Mouse (Mus musculus) kidney, embryonic 15.5 days (tissue): ENCODE results near the gene Prdx5. TPM values are rescaled to one million over a fixed set of nuclear protein-coding genes. Genes with fewer than 3 reads are reported as not detected.
"Not testable (repeated sequence)": the region's sequence is repeated elsewhere in the genome, so short reads cannot be mapped to it uniquely, and the experiment has no call there.

Source experiments
- ATAC-seq: fragments of 200-750 bp; cut with Nextera tagmentation; replicated peaks from 2 replicates; pipeline ENCODE4 v1.8.0; 2017; ENCODE audit warnings: moderate TSS enrichment; ENCODE audit not compliant: low FRiP score
- H3K27ac ChIP-seq: fragments of 300-500 bp; sonication (generic); 2 replicates; pipeline ENCODE4 v1.5.1; 2015; ENCODE audit warnings: mild to moderate bottlenecking, inconsistent platforms
- H3K27me3 ChIP-seq: fragments of 300-500 bp; sonication (generic); 2 replicates; pipeline ENCODE4 v1.6.1; 2015; ENCODE audit warnings: inconsistent platforms
- H3K36me3 ChIP-seq: fragments of 300-500 bp; sonication (generic); 2 replicates; pipeline ENCODE4 v1.6.1; 2015; ENCODE audit warnings: inconsistent platforms
- H3K4me1 ChIP-seq: fragments of 300-500 bp; sonication (generic); 2 replicates; pipeline ENCODE4 v1.6.1; 2015; ENCODE audit warnings: inconsistent platforms
- H3K4me2 ChIP-seq: fragments of 300-500 bp; sonication (generic); 2 replicates; pipeline ENCODE4 v1.6.1; 2015; ENCODE audit warnings: moderate library complexity, mild to moderate bottlenecking, inconsistent platforms
- H3K4me3 ChIP-seq: fragments of 300-500 bp; sonication (generic); replicated peaks from 2 replicates; pipeline ENCODE4 v1.5.1; 2015; ENCODE audit warnings: mild to moderate bottlenecking, inconsistent platforms
- H3K9ac ChIP-seq: fragments of 300-500 bp; sonication (generic); 2 replicates; pipeline ENCODE4 v1.6.1; 2015; ENCODE audit warnings: mild to moderate bottlenecking, inconsistent platforms
- H3K9me3 ChIP-seq: fragments of 300-500 bp; sonication (generic); replicated peaks from 2 replicates; pipeline ENCODE4 v1.6.1; 2016; ENCODE audit warnings: inconsistent platforms
- WGBS: fragments of 180-500 bp; shearing (Covaris S2); methylation state at CpG from one replicate; pipeline ENCODE4 v1.1.7; 2015; ENCODE audit warnings: mixed read lengths; 5-methylcytosine and 5-hydroxymethylcytosine counted together
- polyA plus RNA-seq: library from polyadenylated mRNA; unstranded; fragments of >200 nt; fragmentation: Nextera tagmentation; extraction: Ambion mirVana; gene quantifications from 2 replicates; pipeline ENCODE4 v1.2.1, GENCODE M21; 2015

The Prdx5 gene
- polyA plus RNA-seq, 1 experiment from 2014 or later: 268 TPM

DNA sequence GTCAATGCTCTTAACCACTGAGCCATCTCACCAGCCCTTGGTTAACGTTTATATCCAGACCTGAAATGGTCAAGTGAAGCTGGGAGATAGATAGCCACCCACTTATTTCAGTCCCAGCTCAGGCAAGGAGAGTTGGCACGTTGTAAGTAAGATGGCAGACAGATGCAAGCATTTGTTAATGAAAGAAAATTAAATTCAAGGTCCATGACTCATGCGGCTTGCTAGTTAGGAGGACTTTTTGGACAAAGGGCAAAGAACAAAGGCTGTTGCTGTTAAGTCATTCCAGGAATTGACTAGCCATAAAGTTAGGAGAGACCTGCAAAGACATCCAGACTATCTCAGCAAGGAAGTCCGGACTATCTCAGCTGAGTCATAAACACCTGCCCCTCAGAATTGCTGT, 10.3 kb downstream of the Prdx5 start:
- 83% methylated on average over 4 of the region's 4 CpGs for whole genome bisulfite sequencing
- ATAC-seq: no peak
- H3K36me3 ChIP-seq: peaks cover 7% of the 10 kb centered on the region
- H3K27me3 ChIP-seq: no peaks in the 10 kb centered on the region
- peaks cover 13% of the 10 kb centered on the region; the same call in 1 of the 2 replicates for H3K9me3 ChIP-seq
- no peak overlapping the region for H3K9ac ChIP-seq
- no peak overlapping the region for H3K27ac ChIP-seq
- no peak overlapping the region for H3K4me2 ChIP-seq
- no peak overlapping the region for H3K4me3 ChIP-seq
- H3K4me1 ChIP-seq: no peaks in the 10 kb centered on the region

DNA sequence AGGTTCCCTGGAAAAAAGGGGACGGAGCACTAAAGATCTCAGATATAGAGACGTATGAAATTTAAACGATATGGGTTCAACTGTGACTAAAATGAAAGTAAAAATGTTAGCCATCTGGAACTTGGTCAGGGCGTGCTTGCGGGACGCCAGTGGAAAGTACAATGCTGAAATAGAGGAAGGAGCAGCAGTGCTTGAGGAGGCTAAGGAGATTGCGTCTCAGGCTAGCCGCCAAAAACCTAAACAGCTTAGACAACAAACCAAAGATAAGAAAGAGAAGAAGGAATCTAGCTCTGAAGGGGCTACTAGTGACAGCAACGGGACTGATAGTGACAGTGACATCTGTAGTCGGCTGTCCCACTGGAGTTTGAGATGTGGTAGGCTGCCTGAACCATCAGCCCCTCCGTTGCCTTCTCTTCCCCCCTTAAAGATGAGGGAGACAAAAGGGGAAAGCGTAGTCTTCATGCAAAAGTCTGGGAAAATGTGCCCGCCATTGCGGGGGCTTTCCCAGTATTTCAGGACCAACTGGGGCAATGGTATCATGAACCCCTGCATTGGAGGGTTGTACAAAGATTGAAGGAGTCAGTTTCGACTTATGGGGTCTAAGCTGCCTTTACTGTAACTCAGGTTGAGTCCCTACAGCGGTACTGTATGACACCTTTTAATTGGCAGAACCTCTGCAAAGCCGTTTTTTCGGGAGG, 14.1 kb downstream of the Prdx5 start:
- H3K36me3 ChIP-seq, H3K4me1 ChIP-seq, H3K4me2 ChIP-seq, H3K27me3 ChIP-seq, ATAC-seq, H3K9ac ChIP-seq, H3K4me3 ChIP-seq, H3K27ac ChIP-seq: not testable (repeated sequence)
- 91% methylated on average over 18 of the region's 18 CpGs for WGBS
- H3K9me3 ChIP-seq: peaks cover 13% of the 10 kb centered on the region; the same call in 1 of the 2 replicates

DNA sequence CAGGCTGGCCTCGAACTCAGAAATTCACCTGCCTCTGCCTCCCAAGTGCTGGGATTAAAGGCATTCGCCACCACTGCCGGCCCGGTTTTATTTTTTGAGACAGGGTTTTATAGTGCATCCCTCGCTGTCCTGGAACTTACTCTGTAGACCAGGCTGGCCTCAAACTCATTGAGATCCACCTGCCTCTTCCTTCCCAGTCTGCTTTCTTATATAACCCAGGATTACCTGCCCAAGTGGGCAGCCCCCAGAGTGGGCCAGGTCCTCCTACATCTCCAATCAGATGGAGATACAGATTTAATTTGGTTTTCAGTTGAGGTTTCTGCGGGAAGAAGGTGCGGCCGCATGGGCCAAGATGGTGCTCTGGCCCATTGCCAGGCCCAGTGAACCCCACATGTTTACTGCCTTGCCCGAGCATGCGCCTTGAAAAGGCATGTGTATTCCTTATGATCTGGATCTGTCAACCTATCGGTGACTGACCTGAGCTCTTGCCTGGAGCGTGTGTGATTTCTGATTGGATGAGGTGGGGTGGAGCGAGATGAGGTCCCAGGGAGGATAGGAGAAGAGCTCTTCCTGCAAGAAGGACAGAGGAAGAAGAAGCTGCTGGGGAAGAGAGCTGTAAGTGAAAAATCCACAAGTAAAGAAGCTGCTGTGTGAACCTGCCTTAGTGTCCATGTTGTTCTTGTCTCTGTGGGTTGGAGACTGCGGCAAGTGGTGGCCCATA, 16.0 kb downstream of the Prdx5 start:
- Histone ChIP-seq H3K9ac (no peak overlapping the region), H3K4me1 (0 out of 2 replicates have a peak, but pooled peaks cover 4% of the 10 kb centered on the region), H3K27ac (no peak overlapping the region), H3K4me3 (no peak overlapping the region), H3K9me3 (0 out of 2 replicates have a peak, but pooled peaks cover 6% of the 10 kb centered on the region), H3K27me3 (no peaks in the 10 kb centered on the region), H3K4me2 (no peak overlapping the region), H3K36me3 (no peaks in the 10 kb centered on the region)
- WGBS: 96% methylated on average over 14 of the region's 14 CpGs
- no peak for ATAC-seq

DNA sequence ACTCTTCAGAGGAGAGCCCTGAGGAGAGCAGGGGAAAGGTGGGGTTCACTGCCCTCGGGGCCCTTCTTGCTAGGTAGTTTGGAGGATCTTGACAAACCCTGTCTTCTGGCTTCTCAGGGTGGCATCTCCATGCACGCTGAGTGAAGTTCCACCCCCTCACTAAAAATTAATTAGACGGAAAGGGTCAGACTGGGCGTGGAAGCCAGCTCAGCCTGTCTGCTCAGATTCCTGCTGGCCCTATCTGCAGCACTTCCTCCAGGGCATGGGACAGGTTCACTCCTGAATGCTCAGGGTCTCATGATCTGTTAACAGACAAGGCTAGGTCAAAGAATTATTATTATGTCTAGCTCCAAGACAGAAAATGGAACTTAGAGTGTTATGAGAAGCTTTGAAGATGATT, 17.4 kb downstream of the Prdx5 start:
- no peak overlapping the region for H3K27ac ChIP-seq
- ATAC-seq: no peak
- H3K36me3 ChIP-seq: no peaks in the 10 kb centered on the region
- H3K9ac ChIP-seq: no peak overlapping the region
- H3K27me3 ChIP-seq: no peaks in the 10 kb centered on the region
- WGBS: 39% methylated on average over 4 of the region's 4 CpGs
- H3K4me2 ChIP-seq: peak overlapping the region; percentile 9; the same call in 1 of the 2 replicates
- 0 out of 2 replicates have a peak, but pooled peaks cover 6% of the 10 kb centered on the region for H3K9me3 ChIP-seq
- H3K4me3 ChIP-seq: no peak overlapping the region
- H3K4me1 ChIP-seq: 0 out of 2 replicates have a peak, but pooled peaks cover 4% of the 10 kb centered on the region

DNA sequence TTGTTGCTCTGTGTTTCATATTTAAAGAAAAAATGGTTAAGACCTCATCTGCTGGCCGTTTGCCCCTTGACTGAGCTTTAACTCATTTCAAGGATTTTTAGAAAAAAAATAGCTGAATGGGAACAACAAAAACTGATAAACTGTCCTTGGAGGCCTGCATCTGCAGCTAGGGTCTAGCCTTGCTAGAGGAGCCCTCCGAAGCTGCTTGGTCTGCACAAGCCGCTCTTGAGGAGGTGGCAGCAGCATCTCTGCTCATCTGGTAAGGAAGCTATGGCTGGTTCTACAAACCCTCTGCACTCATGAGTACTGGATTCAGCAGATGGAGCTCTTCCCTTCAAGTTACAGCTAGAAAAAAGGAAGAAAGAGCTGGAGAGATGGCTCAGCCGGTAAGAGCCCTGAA, 31.9 kb downstream of the Prdx5 start:
- no peaks in the 10 kb centered on the region for H3K4me1 ChIP-seq
- no peaks in the 10 kb centered on the region for H3K36me3 ChIP-seq
- H3K9ac ChIP-seq: no peak overlapping the region
- H3K27ac ChIP-seq: no peak overlapping the region
- no peaks in the 10 kb centered on the region for H3K27me3 ChIP-seq
- no peak overlapping the region for H3K4me2 ChIP-seq
- ATAC-seq: no peak
- H3K9me3 ChIP-seq: no peaks in the 10 kb centered on the region; the same call in 1 of the 2 replicates
- no peak overlapping the region for H3K4me3 ChIP-seq
- 88% methylated on average over 4 of the region's 4 CpGs for WGBS

DNA sequence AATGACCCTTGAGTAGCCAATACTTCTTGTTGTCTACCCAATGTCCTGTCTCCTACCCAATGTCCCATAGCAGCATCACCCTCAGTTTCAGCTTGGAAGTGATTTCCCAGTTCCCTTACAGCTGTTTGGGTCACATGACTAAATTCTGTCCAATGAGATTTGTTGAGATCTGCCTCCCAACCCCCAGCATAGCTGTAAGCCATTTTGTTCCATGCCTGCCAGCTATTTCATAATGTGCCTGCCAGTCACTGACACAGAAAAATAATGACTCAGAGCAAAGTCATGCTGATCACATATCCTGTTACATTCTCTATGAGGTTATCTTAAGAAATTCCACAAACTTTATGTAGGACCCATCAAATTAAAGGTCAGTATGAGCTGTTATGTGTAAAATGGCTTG, 33.1 kb downstream of the Prdx5 start:
- H3K27ac ChIP-seq: no peak overlapping the region
- no peak overlapping the region for H3K9ac ChIP-seq
- H3K27me3 ChIP-seq: no peaks in the 10 kb centered on the region
- H3K4me1 ChIP-seq: peaks cover 5% of the 10 kb centered on the region
- no peak for ATAC-seq
- H3K36me3 ChIP-seq: no peaks in the 10 kb centered on the region
- no peak overlapping the region for H3K4me2 ChIP-seq
- no peaks in the 10 kb centered on the region; the same call in 1 of the 2 replicates for H3K9me3 ChIP-seq
- no peak overlapping the region for H3K4me3 ChIP-seq

DNA sequence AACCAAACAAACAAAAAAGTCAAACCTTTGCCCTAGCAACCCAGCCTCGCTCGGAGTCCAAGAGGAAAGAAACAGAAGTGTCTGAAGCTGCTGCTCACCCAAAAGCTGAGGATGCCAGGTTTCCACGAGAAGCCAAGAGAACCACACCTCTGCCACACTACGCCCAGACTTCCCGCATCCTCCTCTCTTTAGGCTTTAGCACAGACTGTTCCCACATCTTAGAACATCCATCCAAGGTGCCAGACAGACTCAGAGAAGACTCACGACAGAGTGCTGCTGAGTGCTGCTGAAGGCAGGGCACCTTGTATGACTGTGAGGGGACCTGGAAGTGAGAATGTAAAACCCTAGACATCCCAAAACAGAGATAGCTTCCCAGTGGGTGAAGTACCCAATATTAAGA, 34.1 kb downstream of the Prdx5 start:
- H3K36me3 ChIP-seq: no peaks in the 10 kb centered on the region
- ATAC-seq: no peak
- peaks cover 9% of the 10 kb centered on the region for H3K4me1 ChIP-seq
- H3K4me3 ChIP-seq: no peak overlapping the region
- 86% methylated on average over 6 of the region's 6 CpGs for WGBS
- H3K27ac ChIP-seq: no peak overlapping the region
- H3K27me3 ChIP-seq: no peaks in the 10 kb centered on the region
- no peaks in the 10 kb centered on the region; the same call in 1 of the 2 replicates for H3K9me3 ChIP-seq
- H3K4me2 ChIP-seq: no peak overlapping the region
- H3K9ac ChIP-seq: no peak overlapping the region

DNA sequence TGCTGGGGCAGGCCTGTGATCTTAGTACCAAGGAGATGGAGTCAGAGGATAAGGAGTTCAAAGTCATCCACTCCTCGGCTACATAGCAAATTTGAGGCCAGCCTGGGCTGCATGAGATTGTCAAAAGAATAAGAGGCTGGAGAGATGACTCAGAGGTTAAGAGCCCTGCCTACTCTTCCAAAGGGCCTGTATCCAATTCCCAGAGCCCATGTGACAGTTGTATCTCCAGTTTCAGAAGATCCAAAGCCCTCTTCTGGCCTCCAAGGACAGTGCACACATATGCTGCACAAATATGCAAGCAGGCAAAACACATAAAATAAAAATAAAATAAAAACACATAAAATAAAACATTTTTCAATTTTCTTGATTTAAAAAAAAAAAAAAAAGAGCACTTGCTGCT, 35.6 kb downstream of the Prdx5 start:
- no peaks in the 10 kb centered on the region for H3K36me3 ChIP-seq
- 75% methylated on average over 1 of the region's 1 CpGs for WGBS
- no peak overlapping the region for H3K9ac ChIP-seq
- peaks cover 13% of the 10 kb centered on the region for H3K4me1 ChIP-seq
- no peak overlapping the region for H3K27ac ChIP-seq
- H3K4me3 ChIP-seq: no peak overlapping the region
- H3K4me2 ChIP-seq: no peak overlapping the region
- H3K27me3 ChIP-seq: no peaks in the 10 kb centered on the region
- H3K9me3 ChIP-seq: no peaks in the 10 kb centered on the region
- no peak for ATAC-seq

DNA sequence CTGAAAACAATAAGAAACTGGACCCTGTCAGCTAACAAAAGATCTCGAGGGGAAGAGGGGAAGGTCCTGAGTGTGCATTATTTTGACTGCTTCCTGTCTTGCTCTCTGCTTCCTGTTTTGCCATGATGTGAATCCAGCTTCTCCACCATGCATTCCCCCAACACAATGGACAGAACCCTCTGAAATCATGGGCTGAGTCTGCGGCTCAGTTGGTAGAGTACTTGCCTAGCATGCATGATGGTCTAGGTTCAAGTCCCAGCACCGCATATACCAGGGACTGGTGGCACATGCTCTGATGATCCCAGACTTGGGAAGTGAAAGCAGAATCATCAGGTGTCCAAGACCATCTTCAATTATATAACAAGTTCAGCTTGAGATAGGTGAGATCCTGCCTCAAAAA, 37.2 kb downstream of the Prdx5 start:
- H3K27me3 ChIP-seq: no peaks in the 10 kb centered on the region
- H3K27ac ChIP-seq: 0 out of 2 replicates have a peak overlapping the region, but pooled peaks have one; percentile 37
- H3K4me3 ChIP-seq: no peak overlapping the region
- peaks cover 16% of the 10 kb centered on the region for H3K4me1 ChIP-seq
- 71% methylated on average over 3 of the region's 3 CpGs for WGBS
- no peaks in the 10 kb centered on the region for H3K36me3 ChIP-seq
- no peaks in the 10 kb centered on the region for H3K9me3 ChIP-seq
- no peak overlapping the region for H3K9ac ChIP-seq
- ATAC-seq: no peak
- H3K4me2 ChIP-seq: no peak overlapping the region

DNA sequence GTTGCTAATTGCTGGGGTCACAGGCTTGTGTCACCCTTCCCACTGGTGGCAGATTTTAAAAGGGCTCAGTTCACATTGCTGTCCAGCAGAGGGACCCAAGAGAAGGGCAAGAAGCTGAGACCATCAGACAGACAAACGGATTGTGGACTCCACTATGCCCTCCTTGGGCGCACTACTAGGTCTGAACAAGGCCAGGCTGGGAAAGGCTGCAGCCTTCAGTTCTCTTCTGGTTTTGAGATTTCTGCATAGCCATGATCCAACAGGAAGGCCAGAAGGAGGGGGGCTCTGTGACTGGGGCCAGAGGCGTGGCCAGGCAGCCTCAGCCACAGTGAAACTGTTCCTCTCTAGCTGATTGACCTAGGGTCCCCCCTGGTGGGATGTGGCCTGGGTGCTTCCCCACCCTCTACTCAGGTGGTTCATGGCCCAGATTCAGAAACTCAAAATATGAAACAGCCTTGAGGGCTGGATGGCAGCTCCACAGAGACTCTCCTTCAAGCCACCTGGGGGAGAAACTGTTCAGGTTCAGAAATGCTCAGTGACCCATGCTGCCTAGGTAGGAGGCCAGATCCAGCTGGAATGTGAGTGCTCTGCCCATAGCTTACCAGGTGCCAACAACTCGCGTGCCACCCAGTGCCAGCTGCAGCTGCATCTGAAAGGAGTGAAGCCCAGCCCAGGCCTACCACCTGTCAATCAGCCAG, 38.2 kb downstream of the Prdx5 start:
- WGBS: 64% methylated on average over 5 of the region's 5 CpGs
- ATAC-seq: peak; percentile 54; the same call in 1 of the 2 replicates
- no peak overlapping the region for H3K9ac ChIP-seq

DNA sequence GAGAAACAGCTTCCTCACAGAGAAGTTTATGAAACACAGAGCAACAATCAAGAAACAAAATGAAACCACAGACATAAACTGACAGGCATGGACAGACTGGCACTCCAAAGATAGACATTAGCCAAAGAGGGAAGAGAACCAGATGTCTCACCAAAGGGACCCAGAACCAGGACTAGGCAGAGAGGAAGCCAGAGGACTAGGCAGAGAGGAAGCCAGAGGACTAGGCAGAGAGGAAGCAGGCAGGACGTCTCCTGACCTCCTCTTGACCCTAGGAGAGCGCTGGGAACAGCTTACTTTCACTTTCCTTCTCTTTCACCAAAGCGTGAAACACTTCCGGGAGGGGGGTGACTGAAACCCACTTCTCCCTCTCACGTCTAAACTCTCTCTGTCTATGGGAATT, 40.6 kb downstream of the Prdx5 start:
- no peaks in the 10 kb centered on the region for H3K27me3 ChIP-seq
- peaks cover 16% of the 10 kb centered on the region for H3K4me1 ChIP-seq
- no peaks in the 10 kb centered on the region for H3K36me3 ChIP-seq
- peak overlapping the region; percentile 29 for H3K4me3 ChIP-seq
- H3K9ac ChIP-seq: no peak overlapping the region
- H3K9me3 ChIP-seq: no peaks in the 10 kb centered on the region
- peak overlapping the region; percentile 68 for H3K27ac ChIP-seq
- 0 out of 2 replicates have a peak, but pooled peaks have one; percentile 29 for ATAC-seq
- peak overlapping the region; percentile 50 for H3K4me2 ChIP-seq
- 0% methylated on average over 5 of the region's 5 CpGs for WGBS

More for the DNA sequence above, 38.2 kb downstream of the Prdx5 start:
- Histone ChIP-seq H3K36me3 (no peaks in the 10 kb centered on the region), H3K27me3 (no peaks in the 10 kb centered on the region), H3K27ac (peak overlapping the region; percentile 37), H3K4me2 (no peak overlapping the region), H3K4me3 (no peak overlapping the region), H3K4me1 (peaks cover 16% of the 10 kb centered on the region), H3K9me3 (no peaks in the 10 kb centered on the region)

DNA sequence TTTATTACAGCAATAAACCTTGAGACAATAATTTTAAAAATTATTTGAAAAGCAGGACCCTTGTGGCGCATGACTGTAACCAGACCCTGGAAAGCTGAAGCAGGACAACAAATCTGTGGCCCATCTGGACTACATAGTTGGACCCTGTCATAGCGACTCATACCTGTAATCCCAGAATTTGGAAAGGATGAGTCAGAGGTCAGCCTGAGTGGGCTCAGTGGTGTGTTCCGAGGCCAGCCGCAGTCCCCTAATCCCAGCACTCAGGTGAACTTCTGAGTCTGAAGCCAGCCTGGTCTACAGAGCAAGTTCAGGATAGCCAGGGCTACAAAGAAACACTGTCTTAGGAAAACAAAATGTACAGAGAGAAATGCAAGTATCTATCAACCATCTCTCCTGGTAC, 48.5 kb downstream of the Prdx5 start:
- Histone ChIP-seq H3K9me3 (no peaks in the 10 kb centered on the region), H3K4me2 (no peak overlapping the region), H3K27ac (no peak overlapping the region)

More for the DNA sequence above, 48.5 kb downstream of the Prdx5 start:
- Histone ChIP-seq H3K4me1 (peaks cover 14% of the 10 kb centered on the region), H3K36me3 (no peaks in the 10 kb centered on the region), H3K27me3 (no peaks in the 10 kb centered on the region), H3K4me3 (no peak overlapping the region), H3K9ac (no peak overlapping the region)
- WGBS: 85% methylated on average over 4 of the region's 4 CpGs
- no peak for ATAC-seq
